Mouse (Mus musculus) cerebellum, adult 8-10 months (tissue): ENCODE results near the gene Slc6a11.

Source experiments
- DNase-seq: peaks from one replicate; pipeline ENCODE4 v3.0.0; 2022

The Slc6a11 gene

GRCm38 (mm10) chr6:114267979-114268378 is 136.9 kb downstream of the Slc6a11 start:
- DNase-seq = no peak

- DNase-seq = no peak
Measured at GRCm38 (mm10) chr6:114269589-114269988, 138.5 kb downstream of the Slc6a11 start.

GRCm38 (mm10) chr6:114270799-114271198 is 139.8 kb downstream of the Slc6a11 start:
- no peak for DNase-seq

GRCm38 (mm10) chr6:114272279-114272678 is 141.2 kb downstream of the Slc6a11 start:
- DNase-seq = peak; percentile 64

- no peak for DNase-seq
Measured at GRCm38 (mm10) chr6:114273997-114274728, 143.1 kb downstream of the Slc6a11 start.

GRCm38 (mm10) chr6:114275800-114276199 is 144.8 kb downstream of the Slc6a11 start:
- no peak for DNase-seq

- no peak for DNase-seq
Measured at GRCm38 (mm10) chr6:114282469-114283277, 151.6 kb downstream of the Slc6a11 start, which contains the start of gene Slc6a1. TSS of gene Slc6a1 (plus strand) at chr6:114282635.

GRCm38 (mm10) chr6:114283278-114283770 is 152.3 kb downstream of the Slc6a11 start:
- DNase-seq = no peak

GRCm38 (mm10) chr6:114283927-114284703 is 153.1 kb downstream of the Slc6a11 start:
- no peak for DNase-seq

GRCm38 (mm10) chr6:114285424-114285823 is 154.4 kb downstream of the Slc6a11 start:
- no peak for DNase-seq

- DNase-seq = no peak
Measured at GRCm38 (mm10) chr6:114289106-114289505, 158.1 kb downstream of the Slc6a11 start.

- DNase-seq = no peak
Measured at GRCm38 (mm10) chr6:114290184-114290583, 159.1 kb downstream of the Slc6a11 start.

- no peak for DNase-seq
Measured at GRCm38 (mm10) chr6:114290929-114291328, 159.9 kb downstream of the Slc6a11 start.

- DNase-seq = no peak
Measured at GRCm38 (mm10) chr6:114291396-114291795, 160.4 kb downstream of the Slc6a11 start.

- no peak for DNase-seq
Measured at GRCm38 (mm10) chr6:114293511-114293910, 162.5 kb downstream of the Slc6a11 start.

GRCm38 (mm10) chr6:114295086-114295485 is 164.0 kb downstream of the Slc6a11 start:
- no peak for DNase-seq

- DNase-seq = no peak
Measured at GRCm38 (mm10) chr6:114297260-114298002, 166.4 kb downstream of the Slc6a11 start.
